Mouse (Mus musculus) heart, adult 8-10 months (tissue): ENCODE data around the gene Olfr980. TPM values are rescaled to one million over a fixed set of nuclear protein-coding genes. Genes with fewer than 3 reads are reported as not detected.
"Not testable (repeated sequence)": the region's sequence is repeated elsewhere in the genome, so short reads cannot be mapped to it uniquely, and the experiment has no call there.

ENCODE experiments used
- DNase-seq: peaks from one replicate; pipeline ENCODE4 v3.0.0; 2022; ENCODE audit warnings: low spot score
- total RNA-seq, 4 experiments: library from RNA; stranded (reverse); gene quantifications; 2 replicates each; pipeline ENCODE4 v1.2.4; 2022

Olfr980 gene
- not detected for total RNA-seq

DNA sequence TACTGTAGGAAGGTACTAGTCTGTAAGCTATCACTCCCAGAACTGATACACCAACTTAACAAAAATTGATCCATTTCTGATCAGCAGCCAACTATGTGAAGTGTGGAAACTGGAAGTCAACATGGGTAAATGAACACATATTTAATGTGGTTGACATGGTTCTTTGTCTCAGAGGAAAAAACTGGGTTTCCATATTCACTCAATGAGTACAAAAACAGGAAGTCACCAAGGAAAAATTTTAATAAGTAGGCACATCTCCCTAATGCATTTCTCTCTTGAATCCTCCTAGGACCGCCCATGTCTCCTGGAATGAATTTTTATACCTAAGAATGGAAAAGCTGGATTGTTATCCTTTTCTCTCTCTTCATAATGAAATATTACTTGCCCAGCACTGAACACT lies at the start of gene Olfr980:
Olfr980 (minus strand) TSS at position 101 of the 400 bp plus-strand sequence.
- no peak for DNase-seq

DNA sequence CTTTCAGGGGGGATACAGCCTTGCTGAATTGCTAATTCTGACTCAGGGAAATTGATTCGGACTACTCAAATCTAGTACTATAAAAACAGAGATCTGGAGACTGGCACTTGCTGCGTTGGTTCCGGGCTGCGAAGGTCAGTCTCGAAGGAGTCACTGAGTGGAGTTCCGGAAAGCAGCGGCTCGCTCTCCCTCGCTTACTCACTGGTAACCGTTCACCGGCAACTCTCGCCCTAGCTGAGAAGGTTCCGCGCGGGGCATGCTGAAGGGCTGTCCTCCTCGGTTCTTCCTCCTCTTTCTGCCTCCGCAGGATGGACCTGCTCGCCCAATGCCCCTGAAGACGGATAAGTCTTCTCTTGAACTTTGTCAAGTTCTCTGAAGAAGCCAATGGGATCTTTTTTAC lies 40.8 kb upstream of the Olfr980 start:
- no peak for DNase-seq

DNA sequence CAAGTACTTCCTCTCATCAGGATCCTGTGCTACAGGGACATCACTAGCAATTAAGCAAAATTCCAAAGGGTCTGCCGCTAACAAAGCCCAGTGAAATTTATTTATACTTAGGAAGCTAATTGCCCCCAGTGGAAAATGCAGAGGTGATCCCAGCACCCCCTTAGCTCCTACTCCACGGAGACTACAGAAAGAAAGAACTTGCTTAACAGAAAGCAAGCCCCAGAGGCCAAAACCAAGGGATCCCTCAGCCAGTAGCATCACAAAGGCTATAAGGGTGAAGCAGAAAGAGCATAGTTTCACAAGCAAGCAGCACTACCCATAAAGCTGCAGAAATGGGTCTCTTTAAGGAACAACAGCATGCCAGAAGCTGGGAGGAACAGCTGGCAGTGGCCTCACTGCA lies 11.8 kb upstream of the Olfr980 start, which contains the start of gene Olfr981:
Olfr981 (plus strand) TSS at position 301 of the 400 bp plus-strand sequence.
- no peak for DNase-seq

GRCm38 (mm10) chr9:40003365-40003764 lies 6.0 kb downstream of the Olfr980 start, which contains the start of gene Olfr979:
Gene Olfr979, minus strand, starts transcription at chr9:40003465.
- no peak for DNase-seq

DNA sequence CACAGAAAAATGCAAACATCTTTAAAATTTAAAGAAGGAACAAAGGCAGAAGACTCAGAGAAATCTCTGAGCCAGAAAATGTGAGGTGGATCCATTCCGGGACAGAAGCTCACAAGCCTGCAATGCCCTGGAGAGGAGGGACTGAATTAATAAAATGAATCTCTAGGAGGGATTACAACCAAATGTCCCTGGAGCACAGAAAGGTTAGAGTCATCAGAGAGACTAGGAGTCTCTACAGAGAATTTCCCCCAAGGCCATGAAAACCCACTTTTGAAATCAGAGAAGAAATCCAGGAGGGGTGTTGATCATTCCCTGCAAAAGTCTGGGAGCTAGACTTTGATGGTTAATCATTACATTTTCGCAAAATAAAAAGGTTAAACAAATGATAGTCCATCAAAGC lies 17.6 kb downstream of the Olfr980 start, which contains the start of gene Olfr978:
Olfr978 (plus strand) TSS at position 301 of the 400 bp plus-strand sequence.
- no peak for DNase-seq

DNA sequence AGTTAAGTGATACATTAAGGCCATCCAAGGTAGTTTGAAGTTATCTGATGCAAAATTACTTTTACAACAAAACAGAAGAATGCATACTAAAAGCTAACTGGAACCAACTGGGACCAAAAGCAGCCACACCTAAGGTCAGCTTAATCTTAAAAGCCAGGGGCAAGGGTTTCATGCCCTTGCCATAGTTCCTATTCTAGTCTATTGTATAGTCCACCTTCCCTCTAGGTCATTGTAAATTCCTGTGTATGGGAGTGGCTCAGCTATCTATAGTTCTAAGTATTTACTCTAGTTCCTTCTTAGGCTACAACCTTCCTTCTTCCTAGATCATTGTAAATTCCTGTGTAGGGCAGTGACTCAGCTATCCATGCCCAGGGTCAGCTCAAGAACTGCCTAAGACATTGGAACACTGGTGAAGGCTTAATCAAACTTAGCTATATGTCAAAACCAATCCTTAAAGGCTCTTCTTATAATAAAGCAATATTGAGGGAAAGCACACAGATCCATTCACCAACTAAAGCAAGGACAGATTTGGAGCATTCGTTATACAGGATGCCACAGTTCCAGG lies 32.7 kb downstream of the Olfr980 start:
- DNase-seq, result not testable (repeated sequence)

DNA sequence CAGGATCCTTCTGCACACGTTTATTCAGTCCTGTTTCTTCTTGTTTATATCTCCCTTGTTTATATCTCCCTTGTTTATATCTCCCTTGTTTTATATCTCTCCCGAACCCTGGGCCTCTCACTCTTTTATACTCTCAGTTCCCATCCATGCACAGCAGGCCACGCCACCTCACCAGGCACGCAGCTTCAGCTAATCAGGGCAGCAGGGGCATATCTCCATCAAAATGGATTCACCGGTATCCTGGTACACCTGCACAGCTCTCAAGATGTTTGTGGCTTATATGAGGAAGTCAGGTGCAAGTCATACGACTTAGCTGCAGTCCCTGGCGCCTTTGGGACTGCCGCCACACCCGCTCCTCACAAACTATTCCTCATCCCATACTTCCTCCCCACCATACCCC lies 48.3 kb downstream of the Olfr980 start, which contains the start of gene Olfr976:
Olfr976 (minus strand) TSS at position 101 of the 400 bp plus-strand sequence.
- not testable (repeated sequence) for DNase-seq

Other genes starting within 250 kb of the Olfr980 start
- not detected for gene Olfr968, start 226.3 kb downstream of the Olfr980 start, total RNA-seq
- not detected for gene Olfr969, start 218.6 kb downstream of the Olfr980 start, total RNA-seq
- gene Olfr970, start 200.7 kb downstream of the Olfr980 start, total RNA-seq, result not detected
- not detected for gene Olfr971, start 172.7 kb downstream of the Olfr980 start, total RNA-seq
- not detected for gene Olfr972, start 143.2 kb downstream of the Olfr980 start, total RNA-seq
- not detected for gene Olfr229, start 102.2 kb downstream of the Olfr980 start, total RNA-seq
- gene Olfr974, start 72.1 kb downstream of the Olfr980 start, total RNA-seq, result not detected
- not detected for gene Olfr975, start 57.5 kb downstream of the Olfr980 start, total RNA-seq
- not detected for gene Olfr976, start 48.4 kb downstream of the Olfr980 start, total RNA-seq
- gene Olfr978, start 17.5 kb downstream of the Olfr980 start, total RNA-seq, result not detected
- not detected for gene Olfr979, start 6.1 kb downstream of the Olfr980 start, total RNA-seq
- gene Olfr981, start 11.9 kb upstream of the Olfr980 start, total RNA-seq, result not detected
- gene Olfr982, start 64.2 kb upstream of the Olfr980 start, total RNA-seq, result not detected
- gene Olfr983, start 84.0 kb upstream of the Olfr980 start, total RNA-seq, result not detected
- not detected for gene Olfr984, start 104.6 kb upstream of the Olfr980 start, total RNA-seq
- gene Olfr985, start 120.6 kb upstream of the Olfr980 start, total RNA-seq, result not detected
- gene Tmem225, start 138.5 kb upstream of the Olfr980 start, total RNA-seq, result not detected
- not detected for gene Olfr986, start 171.3 kb upstream of the Olfr980 start, total RNA-seq
- gene Zfp202, start 182.7 kb upstream of the Olfr980 start, total RNA-seq, result 1 to 10 TPM; 2.4 to 3.1 (median 2.6) TPM